Mouse (Mus musculus): Measurements from ENCODE around the gene Tctn3.

GRCm38 (mm10) chr19:40549516-40550135 is 62.4 kb downstream of the Tctn3 start:
- TF ChIP-seq CTCF (IDR thresholded peaks at IDR 0.05; ENCODE audit: control insufficient read depth, insufficient read depth, low read length) (no peak), POLR2A (IDR thresholded peaks at IDR 0.05; ENCODE audit: borderline replicate concordance, control insufficient read depth, low read depth, low read length) (no peak)
